Mouse (Mus musculus) testis, postnatal 14 days (tissue): Measurements from ENCODE around the gene Ccdc102a.
A peak's percentile ranks its signal among the peaks of the same experiment; 100 is the strongest.

Experiments
- DNase-seq: peaks from one replicate; pipeline ENCODE4 v3.0.0; 2021; ENCODE audit warnings: low spot score

Ccdc102a gene

GRCm38 (mm10) chr8:94917851-94918495 is at the start of gene Ccdc102a:
TSS of gene Ccdc102a (minus strand) at chr8:94918098.
- peak; percentile 43 for DNase-seq

- DNase-seq, result no peak
These were observed 49.7 kb upstream of the Ccdc102a start for GRCm38 (mm10) chr8:94967554-94967953.

GRCm38 (mm10) chr8:94967071-94967470 is 49.2 kb upstream of the Ccdc102a start:
- peak; percentile 46 for DNase-seq

GRCm38 (mm10) chr8:94966578-94966977 is 48.7 kb upstream of the Ccdc102a start:
- DNase-seq, result no peak

- DNase-seq, result no peak
These were observed 46.9 kb upstream of the Ccdc102a start for GRCm38 (mm10) chr8:94964828-94965227.

GRCm38 (mm10) chr8:94962201-94962600 is 44.3 kb upstream of the Ccdc102a start:
- DNase-seq, result no peak

- no peak for DNase-seq
These were observed 38.2 kb upstream of the Ccdc102a start for GRCm38 (mm10) chr8:94956078-94956574.

- DNase-seq, result no peak
These were observed 37.2 kb upstream of the Ccdc102a start for GRCm38 (mm10) chr8:94954921-94955758.

GRCm38 (mm10) chr8:94954368-94954737 is 36.5 kb upstream of the Ccdc102a start:
- DNase-seq, result no peak

- DNase-seq, result no peak
These were observed 35.9 kb upstream of the Ccdc102a start for GRCm38 (mm10) chr8:94953624-94954367.

- DNase-seq, result no peak
These were observed 34.2 kb upstream of the Ccdc102a start for GRCm38 (mm10) chr8:94952086-94952485.

GRCm38 (mm10) chr8:94950458-94950857 is 32.6 kb upstream of the Ccdc102a start:
- DNase-seq, result no peak

- peak; percentile 71 for DNase-seq
These were observed 32.1 kb upstream of the Ccdc102a start for GRCm38 (mm10) chr8:94950046-94950445.

- no peak for DNase-seq
These were observed 31.1 kb upstream of the Ccdc102a start for GRCm38 (mm10) chr8:94949010-94949409.

- no peak for DNase-seq
These were observed 30.5 kb upstream of the Ccdc102a start for GRCm38 (mm10) chr8:94948421-94948820.

GRCm38 (mm10) chr8:94945185-94945584 is 27.3 kb upstream of the Ccdc102a start:
- DNase-seq, result no peak

GRCm38 (mm10) chr8:94942566-94942965 is 24.7 kb upstream of the Ccdc102a start:
- peak; percentile 27 for DNase-seq

- DNase-seq, result no peak
These were observed 17.3 kb upstream of the Ccdc102a start for GRCm38 (mm10) chr8:94935172-94935571.

GRCm38 (mm10) chr8:94933918-94934317 is 16.0 kb upstream of the Ccdc102a start:
- DNase-seq, result no peak

- no peak for DNase-seq
These were observed 10.3 kb upstream of the Ccdc102a start for GRCm38 (mm10) chr8:94928227-94928626.

- DNase-seq, result no peak
These were observed 5.5 kb upstream of the Ccdc102a start, which contains the start of gene Adgrg5 for GRCm38 (mm10) chr8:94923405-94923804. TSS of gene Adgrg5 (plus strand) at chr8:94923694.

- DNase-seq, result no peak
These were observed 4.7 kb upstream of the Ccdc102a start for GRCm38 (mm10) chr8:94922602-94923001.
